Mouse (Mus musculus): ENCODE measurements around the gene Castor1.

Castor1 gene

GRCm38 (mm10) chr11:4235052-4235655, 17.1 kb downstream of the Castor1 start:
- DNase-seq (ENCODE audit: low spot score): no peak

- no peak for DNase-seq (ENCODE audit: low spot score)
Observed at GRCm38 (mm10) chr11:4235665-4236545, 17.9 kb downstream of the Castor1 start, which contains the start of gene Osm. TSS of gene Osm (plus strand) at chr11:4236420.

GRCm38 (mm10) chr11:4236546-4237067, 18.6 kb downstream of the Castor1 start:
- DNase-seq (ENCODE audit: low spot score): no peak

GRCm38 (mm10) chr11:4237389-4237912, 19.4 kb downstream of the Castor1 start:
- no peak for DNase-seq (ENCODE audit: low spot score)

- no peak for DNase-seq (ENCODE audit: low spot score)
Observed at GRCm38 (mm10) chr11:4238167-4238566, 20.1 kb downstream of the Castor1 start.

DNA sequence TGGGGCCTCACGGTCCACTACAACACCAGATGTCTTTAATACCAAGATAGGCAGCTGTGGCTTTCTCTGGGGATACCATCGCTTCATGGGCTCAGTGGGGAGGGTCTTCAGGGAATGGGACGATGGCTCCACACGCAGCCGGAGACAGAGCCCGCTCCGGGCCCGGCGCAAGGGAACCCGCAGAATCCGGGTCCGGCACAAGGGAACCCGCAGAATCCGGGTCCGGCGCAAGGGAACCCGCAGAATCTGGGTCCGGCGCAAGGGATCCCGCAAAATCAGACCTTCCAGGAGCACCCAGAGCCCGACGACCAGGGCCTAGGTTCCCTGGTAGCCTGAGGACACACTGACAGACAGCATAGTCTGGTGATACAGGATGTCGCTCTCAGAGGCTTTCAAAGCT, 21.7 kb downstream of the Castor1 start:
- no peak for DNase-seq (ENCODE audit: low spot score)

GRCm38 (mm10) chr11:4240151-4240550, 22.1 kb downstream of the Castor1 start:
- no peak for DNase-seq (ENCODE audit: low spot score)

DNA sequence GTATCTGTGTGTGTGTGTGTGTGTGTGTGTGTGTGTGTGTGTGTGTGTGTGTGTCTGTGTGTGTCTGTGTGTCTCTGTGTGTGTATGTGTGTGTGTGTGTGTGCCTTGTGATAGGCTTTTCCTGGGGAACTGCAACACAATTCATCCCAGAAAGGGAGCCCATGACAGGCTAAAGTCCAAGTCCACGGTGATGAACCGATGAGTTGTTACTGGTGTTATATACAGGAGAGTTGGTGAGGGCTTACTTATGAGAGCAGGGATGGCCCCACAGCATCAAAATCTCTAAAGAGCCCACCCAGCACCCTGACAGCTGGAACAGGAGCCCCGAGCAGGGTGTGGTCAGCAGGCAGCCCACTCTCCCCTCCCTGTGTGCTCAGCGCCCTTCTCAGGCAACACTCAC, 23.2 kb downstream of the Castor1 start:
- no peak for DNase-seq (ENCODE audit: low spot score)

DNA sequence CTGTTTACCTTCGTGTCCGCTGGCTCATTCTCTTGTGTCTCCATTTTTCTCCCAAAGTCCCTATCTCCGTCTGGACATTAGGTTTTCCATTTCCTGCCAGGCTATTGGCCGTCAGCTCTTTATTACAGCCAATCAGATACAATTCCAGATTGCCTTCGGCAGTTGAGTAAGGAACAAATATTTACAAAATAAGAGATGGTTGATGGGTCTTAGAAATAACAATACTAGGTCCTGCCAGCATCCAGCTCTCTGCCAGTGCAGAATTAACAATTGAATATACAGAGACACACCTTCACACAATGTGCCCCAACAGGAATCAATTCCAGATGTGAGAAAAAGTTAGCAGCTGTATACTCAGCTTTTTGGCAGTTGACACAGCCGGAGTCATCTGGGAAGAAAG, 28.1 kb downstream of the Castor1 start:
- DNase-seq (ENCODE audit: low spot score): no peak

DNA sequence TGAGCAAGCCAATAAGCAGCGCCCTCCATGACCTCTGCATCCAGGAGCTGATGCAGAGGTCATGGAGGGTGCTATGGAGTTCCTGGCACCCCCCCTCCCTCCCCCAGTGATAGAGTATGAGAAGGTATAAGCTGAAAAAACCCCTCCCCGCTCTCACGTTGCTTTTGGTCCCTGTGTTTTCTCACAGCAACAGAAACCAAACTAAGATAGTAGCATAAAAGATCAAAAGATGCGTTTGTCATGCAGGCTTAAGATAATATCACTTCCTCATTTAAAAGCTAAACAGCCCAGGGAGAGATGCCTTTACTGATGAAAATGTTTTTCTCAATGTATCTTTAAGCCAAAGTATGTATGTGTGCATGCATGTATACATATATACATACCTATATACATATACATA, 28.6 kb downstream of the Castor1 start:
- DNase-seq (ENCODE audit: low spot score): no peak

DNA sequence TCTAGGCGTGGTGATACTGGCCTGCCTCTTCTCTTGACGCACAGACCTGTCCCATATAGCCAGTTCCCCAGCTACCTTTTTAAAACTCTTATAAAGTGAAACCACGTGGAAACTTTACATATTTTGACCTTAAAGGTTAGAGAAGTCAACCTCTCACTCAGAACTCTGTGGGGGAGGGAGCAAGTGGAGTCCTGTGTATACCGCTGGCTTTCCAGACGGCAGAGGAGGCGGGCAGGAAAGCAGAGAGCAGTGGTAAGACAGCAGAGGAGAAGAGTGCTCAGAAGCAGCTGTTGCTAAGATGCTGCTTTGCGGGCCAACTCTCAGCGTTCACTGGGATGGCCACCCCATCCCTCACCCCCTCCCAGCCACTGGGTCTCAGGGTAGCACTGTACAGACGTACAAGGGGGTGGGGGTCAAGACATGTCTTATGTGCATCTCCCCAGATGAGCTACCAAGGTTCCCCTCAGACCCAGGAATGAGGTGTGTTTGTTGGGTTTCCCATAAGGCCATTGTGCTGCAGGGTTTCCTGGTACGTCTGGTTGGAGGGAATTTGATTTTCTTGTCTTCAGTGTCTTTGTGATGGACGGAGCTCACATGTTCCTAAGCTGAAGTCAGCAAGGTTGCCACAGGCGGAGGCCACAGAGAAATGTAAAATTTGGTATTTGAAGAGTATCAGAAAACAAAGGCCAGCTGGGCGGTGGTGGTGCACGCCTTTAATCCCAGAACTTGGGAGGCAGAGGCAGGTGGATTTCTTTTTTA, 29.4 kb downstream of the Castor1 start:
- no peak for DNase-seq (ENCODE audit: low spot score)

GRCm38 (mm10) chr11:4249151-4249550, 31.1 kb downstream of the Castor1 start:
- no peak for DNase-seq (ENCODE audit: low spot score)

- DNase-seq (ENCODE audit: low spot score): no peak
Observed at GRCm38 (mm10) chr11:4250290-4250689, 32.3 kb downstream of the Castor1 start.

DNA sequence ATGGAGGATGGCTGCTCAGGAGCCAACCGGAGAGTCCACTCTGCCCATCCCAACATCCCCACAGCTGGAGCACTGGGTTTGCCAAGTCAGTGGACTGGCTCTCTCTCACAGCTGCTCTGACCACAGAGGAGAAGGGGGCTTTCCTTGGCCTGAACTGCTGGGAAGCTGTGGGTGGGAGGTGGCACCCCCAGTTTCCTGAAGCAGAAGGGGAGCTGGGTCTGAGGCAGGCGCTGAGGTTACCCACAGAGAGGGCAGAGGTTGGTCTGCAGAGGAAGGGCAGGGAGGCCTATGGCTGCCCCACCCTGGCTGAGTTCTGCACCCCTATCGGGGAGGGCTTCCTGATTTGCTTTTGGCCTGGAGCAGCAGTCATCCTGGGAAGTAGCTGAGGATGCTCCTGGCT, 33.4 kb downstream of the Castor1 start:
- no peak for DNase-seq (ENCODE audit: low spot score)

DNA sequence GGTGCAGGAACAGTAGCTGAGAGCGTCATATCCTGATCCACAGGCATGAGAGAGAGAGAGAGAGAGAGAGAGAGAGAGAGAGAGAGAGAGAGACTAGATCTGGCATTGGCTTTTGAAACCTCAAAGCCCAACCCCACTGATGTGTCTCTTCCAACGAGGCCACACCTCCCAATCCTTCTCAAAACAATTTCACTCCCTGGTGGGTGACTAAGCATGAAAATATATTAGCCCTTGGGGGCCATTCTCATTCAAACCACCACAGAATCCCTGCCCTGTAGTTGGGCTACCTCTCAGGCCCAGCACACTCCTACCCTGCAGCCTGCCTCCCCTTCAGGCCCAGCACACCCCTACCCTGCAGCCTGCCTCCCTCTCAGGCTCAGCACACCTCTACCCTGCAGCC, 34.9 kb downstream of the Castor1 start:
- DNase-seq (ENCODE audit: low spot score): no peak

DNA sequence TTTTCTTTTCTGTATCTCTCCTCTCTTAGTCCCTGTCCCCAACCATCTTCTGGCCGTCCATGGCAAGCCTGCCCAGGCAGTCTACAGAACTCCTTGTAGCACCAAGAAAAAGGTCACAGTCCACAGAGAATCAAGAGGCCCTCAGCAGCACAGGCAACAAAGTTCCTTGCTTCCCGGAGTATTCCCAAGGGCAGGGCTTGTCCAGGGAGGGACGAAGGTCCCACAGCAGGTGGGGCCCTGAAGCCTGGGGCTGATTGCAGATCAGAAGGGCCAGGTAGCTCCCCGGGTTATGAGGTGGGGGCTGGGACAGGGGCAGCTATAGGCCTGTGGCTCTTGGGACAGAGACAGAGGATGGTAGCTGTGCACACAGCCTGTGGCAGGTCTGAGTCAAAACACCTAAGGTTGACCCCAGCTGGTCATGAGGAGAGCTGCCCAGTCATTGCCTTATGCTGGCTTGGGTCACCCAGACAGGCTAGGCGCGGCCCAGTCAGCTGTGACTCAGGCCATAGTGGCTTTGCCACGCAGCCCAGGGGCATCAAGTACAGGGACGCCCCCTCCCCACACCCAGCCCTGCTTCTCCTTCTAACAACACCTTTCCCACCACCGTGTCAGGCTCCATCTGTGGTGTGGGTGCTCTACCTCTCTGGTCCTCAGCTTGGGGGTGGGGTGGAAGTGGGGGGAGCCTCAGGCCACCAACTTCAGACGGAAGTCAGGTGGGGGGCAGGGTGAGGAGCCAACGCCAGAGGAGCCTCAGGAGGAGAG, 39.0 kb downstream of the Castor1 start, which contains the start of gene Lif:
Gene Lif (plus strand): TSS at position 712 of the 762 bp plus-strand sequence.
- no peak for DNase-seq (ENCODE audit: low spot score)

DNA sequence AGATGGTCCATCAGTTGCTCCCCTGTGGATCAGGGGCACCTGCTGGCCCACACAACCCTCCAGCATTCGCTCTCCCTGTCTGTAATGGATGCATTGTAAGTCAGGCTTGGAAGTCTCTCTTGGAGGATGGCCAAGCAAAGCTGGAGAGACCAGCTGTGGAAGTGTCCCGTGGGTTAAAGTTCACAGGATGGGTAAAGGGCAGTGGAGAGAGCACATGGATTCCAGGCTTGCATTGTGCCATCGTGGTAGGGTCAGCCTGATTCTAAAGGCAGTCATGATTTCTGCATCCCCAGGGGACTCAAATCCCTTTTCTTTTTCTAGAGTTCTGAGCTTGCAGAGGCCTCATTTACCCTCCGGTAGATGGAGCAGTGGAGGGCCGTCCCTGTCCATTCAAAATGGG, 39.7 kb downstream of the Castor1 start:
- no peak for DNase-seq (ENCODE audit: low spot score)

GRCm38 (mm10) chr11:4258657-4259082, 40.6 kb downstream of the Castor1 start:
- peak; percentile 82 for DNase-seq (ENCODE audit: low spot score)

DNA sequence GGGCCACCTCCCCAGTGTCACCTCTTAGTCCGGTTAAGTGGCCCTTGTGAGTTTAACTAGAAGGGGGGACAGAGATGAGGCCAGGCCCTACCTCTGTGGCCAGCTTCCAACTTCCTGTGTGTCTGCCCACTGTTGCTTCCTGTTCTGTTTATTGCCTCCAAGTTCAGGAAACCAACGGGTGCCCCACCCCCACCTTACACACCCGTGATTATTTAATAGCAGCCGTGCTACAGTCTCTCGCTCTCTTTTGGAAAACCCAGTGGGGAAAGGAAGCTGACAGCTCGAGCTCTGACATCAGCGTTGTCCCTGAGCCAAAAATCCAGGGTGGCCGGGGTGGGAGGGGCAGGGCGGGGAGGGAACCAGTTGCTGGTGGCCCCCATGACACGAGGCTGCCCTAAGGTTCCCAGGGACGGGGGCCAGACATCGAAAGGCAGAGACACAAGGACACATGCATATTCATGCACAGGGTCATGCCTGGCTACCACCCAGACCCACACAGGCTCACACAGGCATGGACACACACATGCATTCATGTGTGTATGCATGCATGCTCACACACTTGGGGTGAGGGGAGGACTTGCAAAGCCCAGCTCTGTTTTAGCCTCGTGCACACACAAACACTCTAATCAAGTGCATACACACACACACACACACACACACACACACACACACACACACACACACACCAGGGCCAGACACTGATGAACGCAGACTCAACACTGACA, 42.6 kb downstream of the Castor1 start:
- no peak for DNase-seq (ENCODE audit: low spot score)

GRCm38 (mm10) chr11:4261188-4261494, 43.1 kb downstream of the Castor1 start:
- DNase-seq (ENCODE audit: low spot score): peak; percentile 45

DNA sequence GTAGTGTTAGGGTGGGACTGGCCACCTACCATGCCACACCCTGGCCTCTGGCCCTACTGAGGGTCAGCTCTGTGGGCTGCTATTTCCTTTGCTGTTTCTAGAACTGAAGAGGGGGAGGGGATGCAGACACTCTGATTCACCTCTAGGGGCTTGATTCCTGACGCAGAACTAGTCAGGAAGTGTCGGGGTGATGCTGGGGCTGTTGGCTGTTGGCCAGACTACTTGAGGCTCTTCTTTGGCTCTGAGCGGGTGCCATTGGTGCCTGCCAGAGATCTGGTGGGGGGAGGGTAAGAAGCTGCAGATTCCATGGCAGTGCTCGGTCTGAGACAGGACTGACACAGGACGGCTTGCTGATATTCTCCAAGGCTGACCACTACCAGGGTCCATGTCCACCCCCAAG, 43.9 kb downstream of the Castor1 start:
- no peak for DNase-seq (ENCODE audit: low spot score)

Measured in urinary bladder, postnatal 25 days (tissue).